Mouse (Mus musculus): ENCODE results near the gene Polr1e.

DNA sequence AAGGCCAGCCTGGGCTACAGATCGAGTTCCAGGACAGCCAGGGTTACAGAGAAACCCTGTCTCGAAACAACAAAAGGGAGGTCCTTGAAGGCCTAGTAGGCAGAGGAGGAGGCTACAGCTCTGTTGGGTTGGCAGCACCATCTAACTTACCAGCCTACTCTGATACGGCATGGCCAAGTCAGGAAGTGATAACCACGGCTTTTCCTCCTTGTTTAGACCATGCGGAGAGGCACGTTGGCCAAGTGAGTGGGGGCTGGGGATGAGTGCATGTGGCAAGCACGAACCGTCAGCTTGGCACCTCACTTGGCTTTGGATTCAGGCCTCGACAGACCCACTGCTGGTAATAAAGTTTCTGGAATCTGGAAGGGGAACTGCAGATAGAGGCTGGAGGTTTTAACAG is 14.2 kb downstream of the Polr1e start:
- no peak for TF ChIP-seq CTCF (IDR thresholded peaks at IDR 0.05; ENCODE audit: low read depth)
- TF ChIP-seq EP300 (IDR thresholded peaks at IDR 0.05; ENCODE audit: low read depth) = no peak

All from heart, postnatal 0 days (tissue).